Mouse (Mus musculus) heart, embryonic 11.5 days (tissue): ENCODE results near the gene H60b. TPM values are rescaled to one million over a fixed set of nuclear protein-coding genes. Genes with fewer than 3 reads are reported as not detected.

ENCODE experiments used
- ATAC-seq: fragments of 200-750 bp; cut with Nextera tagmentation; replicated peaks from 2 replicates; pipeline ENCODE4 v1.8.0; 2017; ENCODE audit warnings: moderate library complexity; ENCODE audit not compliant: insufficient number of reproducible peaks, low FRiP score, low TSS enrichment
- H3K27ac ChIP-seq: fragments of 300-500 bp; sonication (generic); 2 replicates; pipeline ENCODE4 v1.5.1; 2014; ENCODE audit warnings: mild to moderate bottlenecking, low read depth, low read length
- H3K27me3 ChIP-seq: fragments of 300-500 bp; sonication (generic); 2 replicates; pipeline ENCODE4 v1.6.1; 2014; ENCODE audit warnings: mild to moderate bottlenecking, low read length, mixed read lengths; ENCODE audit not compliant: control insufficient read depth, insufficient read depth
- H3K36me3 ChIP-seq: fragments of 300-500 bp; sonication (generic); 2 replicates; pipeline ENCODE4 v1.6.1; 2014; ENCODE audit warnings: mild to moderate bottlenecking, low read length, moderate library complexity, mixed read lengths; ENCODE audit not compliant: control insufficient read depth, insufficient read depth
- H3K4me1 ChIP-seq: fragments of 300-500 bp; sonication (generic); 2 replicates; pipeline ENCODE4 v1.6.1; 2014; ENCODE audit warnings: low read length; ENCODE audit not compliant: control insufficient read depth, insufficient read depth
- H3K4me2 ChIP-seq: fragments of 300-500 bp; sonication (generic); 2 replicates; pipeline ENCODE4 v1.6.1; 2014; ENCODE audit warnings: mild to moderate bottlenecking, moderate library complexity
- H3K4me3 ChIP-seq: fragments of 300-500 bp; sonication (generic); 2 replicates; pipeline ENCODE4 v1.5.1; 2014; ENCODE audit warnings: low read depth, low read length
- H3K9ac ChIP-seq: fragments of 300-500 bp; sonication (generic); 2 replicates; pipeline ENCODE4 v1.6.1; 2014; ENCODE audit warnings: mild to moderate bottlenecking, low read depth, low read length, moderate library complexity
- H3K9me3 ChIP-seq: fragments of 300-500 bp; sonication (generic); replicated peaks from 2 replicates; pipeline ENCODE4 v1.6.1; 2016; ENCODE audit warnings: low read length; ENCODE audit not compliant: control insufficient read depth
- WGBS: fragments of 180-500 bp; shearing (Covaris S2); extraction: QIAGEN DNeasy Blood & Tissue Kit; methylation state at CpG from one replicate; pipeline ENCODE4 v1.1.7; 2014; ENCODE audit not compliant: insufficient replicate concordance; 5-methylcytosine and 5-hydroxymethylcytosine counted together
- polyA plus RNA-seq: library from polyadenylated mRNA; unstranded; fragments of >200 nt; fragmentation: Nextera tagmentation; extraction: Ambion mirVana; gene quantifications from 2 replicates; pipeline ENCODE4 v1.2.1, GENCODE M21; 2014

Gene H60b
- polyA plus RNA-seq, 1 experiment from 2014 or later: 0.49 TPM

DNA sequence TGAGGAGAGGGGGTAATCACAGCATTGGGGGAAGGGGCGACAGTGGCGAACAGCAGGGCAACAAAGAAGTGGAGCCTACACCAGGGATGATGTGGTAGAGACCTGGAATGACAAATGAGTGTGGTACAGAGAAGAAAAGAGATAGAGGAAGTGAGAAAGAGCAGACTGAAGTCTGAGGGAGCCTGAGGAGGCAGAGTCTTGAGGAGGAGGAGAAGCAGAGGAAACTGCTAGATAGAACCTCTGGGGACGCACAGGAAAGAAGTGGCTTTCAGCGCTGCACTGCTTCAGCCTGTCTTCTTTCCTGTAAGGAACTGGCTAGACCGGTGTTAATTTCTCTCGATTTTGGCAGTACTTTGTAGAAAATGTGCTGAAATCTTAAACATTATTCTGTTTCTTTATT lies 124.4 kb downstream of the H60b start:
- 30% methylated on average over 6 of the region's 6 CpGs for WGBS
- H3K9ac ChIP-seq: no peak overlapping the region
- H3K36me3 ChIP-seq: no peaks in the 10 kb centered on the region
- H3K4me1 ChIP-seq: no peaks in the 10 kb centered on the region
- H3K4me3 ChIP-seq: no peak overlapping the region
- no peak for ATAC-seq
- no peak overlapping the region for H3K27ac ChIP-seq
- no peaks in the 10 kb centered on the region for H3K27me3 ChIP-seq
- H3K9me3 ChIP-seq: no peaks in the 10 kb centered on the region
- no peak overlapping the region for H3K4me2 ChIP-seq

DNA sequence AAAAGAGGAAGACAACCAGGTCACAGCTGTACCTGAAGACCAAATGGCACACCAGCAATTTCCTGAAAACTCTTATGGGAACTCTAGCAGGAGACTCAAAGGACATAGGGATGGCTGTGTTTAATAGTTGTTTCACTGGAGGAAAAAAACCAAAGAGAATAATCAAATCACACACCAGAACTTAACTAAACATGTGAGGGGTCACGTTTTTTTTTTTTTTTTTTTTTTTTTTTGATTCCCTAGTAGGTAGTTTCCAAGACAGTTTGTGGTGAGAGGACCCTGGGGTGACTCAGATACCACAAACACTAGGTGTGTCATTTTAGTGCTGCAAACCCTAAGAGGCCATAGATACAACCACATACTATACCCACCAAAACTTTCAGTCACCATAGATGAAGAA lies 137.3 kb downstream of the H60b start:
- H3K4me3 ChIP-seq: no peak overlapping the region
- no peak overlapping the region for H3K9ac ChIP-seq
- no peak overlapping the region for H3K27ac ChIP-seq
- no peak overlapping the region for H3K4me2 ChIP-seq
- 39% methylated on average over 1 of the region's 1 CpGs for WGBS
- H3K9me3 ChIP-seq: no peaks in the 10 kb centered on the region
- H3K27me3 ChIP-seq: no peaks in the 10 kb centered on the region
- no peaks in the 10 kb centered on the region for H3K36me3 ChIP-seq
- H3K4me1 ChIP-seq: no peaks in the 10 kb centered on the region
- ATAC-seq: no peak

DNA sequence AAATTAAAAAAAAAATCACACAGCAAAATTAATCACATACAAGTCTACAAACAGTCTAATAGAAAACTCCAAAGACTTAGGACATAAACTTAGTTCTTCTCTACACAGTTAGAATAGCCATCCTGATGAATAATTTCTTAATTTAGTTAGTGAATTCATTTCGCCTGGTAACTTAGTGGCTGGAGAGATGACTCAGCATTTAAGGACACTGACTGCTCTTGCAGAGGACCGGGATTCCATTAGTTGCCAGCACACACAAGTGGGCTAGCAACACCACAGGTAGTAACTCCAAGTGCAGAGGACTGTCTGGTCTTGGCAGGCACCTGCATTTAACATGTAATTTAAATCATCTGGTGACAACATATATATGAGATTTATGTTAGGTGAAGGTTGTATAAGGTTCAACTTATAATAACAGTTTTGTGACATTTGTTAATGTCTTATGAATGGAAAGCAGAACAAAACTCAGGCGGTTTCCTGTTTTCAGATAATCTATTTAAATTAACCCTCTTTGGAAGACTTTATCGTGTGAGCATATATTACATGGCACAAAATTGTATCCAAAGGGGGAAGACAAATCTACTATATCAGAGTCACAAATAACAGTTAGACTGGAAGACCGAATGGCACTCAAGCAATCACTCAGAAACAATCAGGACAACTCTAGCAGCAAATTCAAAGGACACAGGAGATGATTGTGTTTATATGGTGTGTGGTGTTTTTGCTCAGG lies 138.8 kb downstream of the H60b start:
- ATAC-seq: no peak
- no peak overlapping the region for H3K4me2 ChIP-seq
- no peaks in the 10 kb centered on the region for H3K4me1 ChIP-seq
- no peak overlapping the region for H3K9ac ChIP-seq
- H3K9me3 ChIP-seq: no peaks in the 10 kb centered on the region
- H3K4me3 ChIP-seq: no peak overlapping the region
- H3K27ac ChIP-seq: no peak overlapping the region
- 68% methylated on average over 5 of the region's 5 CpGs for WGBS
- no peaks in the 10 kb centered on the region for H3K36me3 ChIP-seq
- H3K27me3 ChIP-seq: no peaks in the 10 kb centered on the region

DNA sequence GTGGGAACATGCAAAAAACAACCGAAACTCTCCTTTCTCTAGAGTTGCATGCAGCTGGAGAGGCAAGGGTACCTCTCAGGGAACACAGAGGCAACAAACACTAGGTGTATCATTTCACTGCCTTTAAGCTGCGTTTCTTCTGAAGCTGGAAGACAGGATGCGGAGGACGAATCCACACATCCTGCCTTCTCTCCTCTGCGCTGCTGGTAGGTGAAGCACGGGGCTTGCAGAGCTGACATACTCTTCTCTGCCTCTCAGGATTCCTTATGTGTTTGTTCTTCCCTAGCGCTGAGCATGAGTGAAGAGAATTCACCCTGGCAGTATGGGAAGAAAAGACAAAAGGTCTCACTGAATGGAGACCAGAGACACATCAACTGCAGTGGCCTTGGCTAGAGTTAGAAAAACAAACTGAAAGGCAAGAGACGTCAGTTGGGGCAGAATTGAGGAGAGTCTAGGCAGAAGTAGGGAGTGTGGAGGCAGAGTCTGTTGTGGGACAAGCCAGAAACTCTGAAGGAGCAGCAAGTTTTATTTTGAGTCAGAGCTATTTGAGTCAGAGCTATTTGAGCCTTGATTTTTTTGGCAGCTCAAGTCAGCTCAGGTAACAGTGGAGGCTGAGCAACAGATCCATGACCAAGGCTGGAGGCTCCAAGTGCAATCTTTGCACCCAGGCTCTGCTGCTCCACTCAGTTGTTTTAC lies 139.5 kb downstream of the H60b start:
- no peak for ATAC-seq
- no peaks in the 10 kb centered on the region for H3K36me3 ChIP-seq
- H3K27me3 ChIP-seq: no peaks in the 10 kb centered on the region
- H3K27ac ChIP-seq: no peak overlapping the region
- 54% methylated on average over 8 of the region's 8 CpGs for WGBS
- H3K4me3 ChIP-seq: no peak overlapping the region
- no peaks in the 10 kb centered on the region for H3K9me3 ChIP-seq
- H3K4me2 ChIP-seq: no peak overlapping the region
- H3K9ac ChIP-seq: no peak overlapping the region
- no peaks in the 10 kb centered on the region for H3K4me1 ChIP-seq

DNA sequence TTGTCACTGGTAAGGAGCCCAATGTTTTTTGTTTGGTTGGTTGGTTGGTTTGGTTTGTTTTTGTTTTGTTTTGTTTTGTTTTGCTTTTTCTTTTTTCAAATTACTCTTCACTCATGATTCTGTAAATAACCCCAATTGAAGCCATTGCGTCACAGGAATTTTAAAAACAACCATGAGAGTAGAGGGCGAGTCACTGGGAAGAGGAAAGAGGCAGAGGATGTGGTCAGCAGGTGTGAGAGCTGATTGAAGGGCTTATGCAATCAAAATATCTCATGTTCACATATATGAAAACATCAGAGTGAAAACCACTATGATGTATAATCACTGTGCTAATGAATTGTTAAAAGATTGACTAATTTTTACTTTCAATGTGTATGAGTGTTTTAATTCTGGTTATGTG lies 140.9 kb downstream of the H60b start:
- Histone ChIP-seq H3K4me2 (no peak overlapping the region), H3K27me3 (no peaks in the 10 kb centered on the region), H3K9me3 (no peaks in the 10 kb centered on the region), H3K9ac (no peak overlapping the region), H3K4me3 (no peak overlapping the region), H3K36me3 (no peaks in the 10 kb centered on the region), H3K4me1 (no peaks in the 10 kb centered on the region), H3K27ac (no peak overlapping the region)
- 76% methylated on average over 2 of the region's 2 CpGs for WGBS
- no peak for ATAC-seq

DNA sequence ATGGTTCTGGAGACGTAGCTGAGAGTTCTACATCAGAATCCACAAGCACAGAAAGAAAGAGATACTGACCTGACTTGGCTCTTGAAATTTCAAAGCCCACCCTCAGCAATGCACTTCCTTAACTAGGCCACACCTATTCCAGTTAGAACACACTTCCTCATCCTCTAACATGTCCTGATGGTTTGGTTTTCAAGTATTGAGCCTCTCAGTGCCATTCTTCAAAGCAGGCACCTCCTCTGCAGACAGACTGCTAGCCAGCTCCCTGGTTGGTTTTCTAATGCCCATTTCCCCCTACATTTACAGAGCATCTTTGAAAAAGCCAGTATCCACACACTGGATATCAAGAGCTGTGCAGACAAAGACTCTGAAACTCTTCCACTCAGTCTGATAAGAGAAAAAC lies 143.3 kb downstream of the H60b start:
- ATAC-seq: no peak
- 67% methylated on average over 1 of the region's 1 CpGs for WGBS

DNA sequence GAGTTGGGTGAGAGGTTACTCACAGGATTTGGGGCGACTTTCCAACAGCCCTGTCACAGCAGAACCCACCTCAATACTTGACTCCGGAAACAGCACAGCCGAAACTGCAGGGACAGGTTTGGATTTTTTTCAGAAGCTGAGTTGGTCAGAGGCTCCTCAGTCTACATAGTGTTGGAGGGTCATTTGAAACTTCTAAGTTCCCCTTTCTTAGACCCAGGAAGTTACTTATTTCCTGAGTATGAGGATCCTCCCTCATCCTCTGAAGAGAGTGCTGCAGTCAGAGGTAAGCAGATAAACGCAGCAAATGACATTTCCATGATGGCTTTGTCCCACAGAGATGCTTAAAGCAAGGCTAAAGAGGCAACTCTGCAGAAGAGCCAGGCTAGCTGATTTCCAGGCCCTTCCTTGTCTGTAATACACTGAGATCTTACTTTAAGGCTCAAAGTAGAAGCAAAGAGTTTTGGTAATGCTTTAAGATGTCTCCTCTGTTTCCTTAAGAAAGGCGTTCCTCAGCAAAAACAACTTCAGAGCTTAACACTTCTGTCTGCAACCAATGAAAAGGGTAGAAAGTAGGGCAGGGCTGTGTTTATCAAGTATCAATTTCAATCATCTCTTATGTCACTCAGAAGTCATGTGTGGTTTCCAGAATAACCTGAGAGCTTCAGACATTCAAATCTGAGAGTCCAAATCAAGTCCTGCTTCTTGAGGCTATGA lies 144.1 kb downstream of the H60b start:
- no peak overlapping the region for H3K9ac ChIP-seq
- H3K36me3 ChIP-seq: no peaks in the 10 kb centered on the region
- H3K4me1 ChIP-seq: no peaks in the 10 kb centered on the region
- no peaks in the 10 kb centered on the region for H3K27me3 ChIP-seq
- 61% methylated on average over 5 of the region's 5 CpGs for WGBS
- no peak overlapping the region for H3K4me3 ChIP-seq
- H3K9me3 ChIP-seq: no peaks in the 10 kb centered on the region
- no peak overlapping the region for H3K27ac ChIP-seq
- H3K4me2 ChIP-seq: no peak overlapping the region
- ATAC-seq: no peak

More for the DNA sequence above, 143.3 kb downstream of the H60b start:
- H3K27ac ChIP-seq: no peak overlapping the region
- no peak overlapping the region for H3K4me3 ChIP-seq
- no peak overlapping the region for H3K9ac ChIP-seq
- H3K36me3 ChIP-seq: no peaks in the 10 kb centered on the region
- no peaks in the 10 kb centered on the region for H3K9me3 ChIP-seq
- no peak overlapping the region for H3K4me2 ChIP-seq
- H3K27me3 ChIP-seq: no peaks in the 10 kb centered on the region
- H3K4me1 ChIP-seq: no peaks in the 10 kb centered on the region

DNA sequence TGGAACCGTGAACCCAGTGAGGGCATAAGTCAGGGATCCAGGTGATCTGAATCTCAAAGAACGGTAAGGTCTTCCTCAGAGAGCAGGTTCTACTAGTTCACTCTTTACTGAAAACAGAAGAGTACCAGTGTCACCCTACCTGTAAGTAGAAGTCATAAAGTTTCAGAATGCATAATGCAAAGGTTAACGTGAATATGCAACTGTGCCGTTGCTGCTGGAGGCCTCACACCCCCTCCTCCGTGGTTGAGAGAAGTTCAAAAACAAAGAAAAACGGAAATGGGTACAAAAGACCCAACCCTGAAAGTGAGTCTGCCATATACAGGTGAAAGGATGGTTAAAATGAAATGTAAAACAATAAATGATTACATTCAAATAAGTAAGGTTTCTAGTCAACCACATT lies 145.3 kb downstream of the H60b start:
- WGBS: 81% methylated on average over 6 of the region's 6 CpGs

More for the DNA sequence above, 145.3 kb downstream of the H60b start:
- H3K27me3 ChIP-seq: no peaks in the 10 kb centered on the region
- H3K9me3 ChIP-seq: no peaks in the 10 kb centered on the region
- H3K4me3 ChIP-seq: no peak overlapping the region
- H3K27ac ChIP-seq: no peak overlapping the region
- no peak overlapping the region for H3K9ac ChIP-seq
- ATAC-seq: no peak
- no peaks in the 10 kb centered on the region for H3K36me3 ChIP-seq
- no peaks in the 10 kb centered on the region for H3K4me1 ChIP-seq
- no peak overlapping the region for H3K4me2 ChIP-seq
